Mouse (Mus musculus) MEL (cell line): Measurements from ENCODE around the gene Slc35e4. TPM values are rescaled to one million over a fixed set of nuclear protein-coding genes. Genes with fewer than 3 reads are reported as not detected.

Experiments
- DNase-seq: peaks from one replicate; pipeline ENCODE4 v3.0.0; 2011; ENCODE audit warnings: low read depth, low spot score
- H3K27ac ChIP-seq: 2 replicates; pipeline ENCODE4 v1.5.1; 2012; ENCODE audit warnings: low read depth, mild to moderate bottlenecking, control low read depth, low read length, moderate library complexity; ENCODE audit not compliant: control insufficient read depth
- H3K27me3 ChIP-seq, 2 experiments: fragments of 150-350 bp in 1 of 2; sonication (generic) in 1 of 2; 2 replicates each; pipeline ENCODE4 v1.6.1; 2012; ENCODE audit warnings: low read length in 2 of 2, mild to moderate bottlenecking in 2 of 2, improper control_type of control experiment in 1 of 2, moderate library complexity in 1 of 2; ENCODE audit not compliant: insufficient read depth in 2 of 2, control insufficient read depth in 1 of 2
- H3K36me3 ChIP-seq, 2 experiments: 2 replicates each; pipeline ENCODE4 v1.6.1; 2012 to 2014; ENCODE audit warnings: low read length in 2 of 2, improper control_type of control experiment in 1 of 2, inconsistent platforms in 1 of 2, mild to moderate bottlenecking in 1 of 2; ENCODE audit not compliant: insufficient read depth in 2 of 2, control insufficient read depth in 1 of 2
- H3K4me1 ChIP-seq, 2 experiments: fragments of 150-350 bp in 1 of 2; sonication (generic) in 1 of 2; 2 replicates each; pipeline ENCODE4 v1.6.1; 2012; ENCODE audit warnings: low read length in 2 of 2, improper control_type of control experiment in 1 of 2, mild to moderate bottlenecking in 1 of 2; ENCODE audit not compliant: insufficient read depth in 2 of 2, control insufficient read depth in 1 of 2
- H3K4me3 ChIP-seq, 2 experiments: fragments of 150-350 bp in 1 of 2; sonication (generic) in 1 of 2; 2 replicates each; pipeline ENCODE4 v1.5.1; 2012; ENCODE audit warnings: low read depth in 2 of 2, low read length in 2 of 2, mild to moderate bottlenecking in 2 of 2, moderate library complexity in 2 of 2, control low read depth in 1 of 2, improper control_type of control experiment in 1 of 2; ENCODE audit not compliant: control insufficient read depth in 1 of 2, insufficient read depth in 1 of 2
- H3K79me2 ChIP-seq: 2 replicates; pipeline ENCODE4 v1.6.1; 2012; ENCODE audit warnings: mild to moderate bottlenecking, low read length, moderate library complexity; ENCODE audit not compliant: control insufficient read depth, poor library complexity, insufficient read depth
- H3K9ac ChIP-seq: 2 replicates; pipeline ENCODE4 v1.6.1; 2012; ENCODE audit warnings: low read depth, mild to moderate bottlenecking, control low read depth, low read length, moderate library complexity; ENCODE audit not compliant: control insufficient read depth, poor library complexity, severe bottlenecking
- H3K9me3 ChIP-seq: fragments of 150-350 bp; sonication (generic); replicated peaks from 2 replicates; pipeline ENCODE4 v1.6.1; 2012; ENCODE audit warnings: mild to moderate bottlenecking, low read length, improper control_type of control experiment, moderate library complexity; ENCODE audit not compliant: insufficient read depth
- CHD1 ChIP-seq: IDR thresholded peaks from 2 replicates; pipeline ENCODE4 v1.6.1; 2012; ENCODE audit warnings: low read depth, mild to moderate bottlenecking, inconsistent platforms, low read length, improper control_type of control experiment
- CHD2 ChIP-seq: IDR thresholded peaks from 2 replicates; pipeline ENCODE4 v1.6.1; 2011; ENCODE audit warnings: low read length, improper control_type of control experiment
- EP300 ChIP-seq, 2 experiments: IDR thresholded peaks; 2 replicates each; pipeline ENCODE4 v1.6.1; 2011; ENCODE audit warnings: improper control_type of control experiment in 2 of 2, low read length in 2 of 2, low read depth in 1 of 2, mild to moderate bottlenecking in 1 of 2
- ETS1 ChIP-seq: IDR thresholded peaks from 2 replicates; pipeline ENCODE4 v1.6.1; 2012; ENCODE audit warnings: low read depth, mild to moderate bottlenecking, inconsistent platforms, low read length, improper control_type of control experiment, moderate library complexity
- GABPA ChIP-seq: IDR thresholded peaks from 2 replicates; pipeline ENCODE4 v1.6.1; 2012; ENCODE audit warnings: low read depth, mild to moderate bottlenecking, inconsistent platforms, low read length, improper control_type of control experiment, moderate library complexity
- GATA1 ChIP-seq: IDR thresholded peaks from 2 replicates; pipeline ENCODE4 v1.6.1; 2011; ENCODE audit warnings: low read depth, low read length, improper control_type of control experiment
- KAT2A ChIP-seq: conservative IDR thresholded peaks from 2 replicates; pipeline ENCODE4 v1.6.1; 2012; ENCODE audit warnings: low read depth, low read length, improper control_type of control experiment, inconsistent platforms
- MAX ChIP-seq: IDR thresholded peaks from 2 replicates; pipeline ENCODE4 v1.6.1; 2011; ENCODE audit warnings: low read length, improper control_type of control experiment
- MAZ ChIP-seq: IDR thresholded peaks from 2 replicates; pipeline ENCODE4 v1.6.1; 2012; ENCODE audit warnings: low read depth, mild to moderate bottlenecking, inconsistent platforms, low read length, improper control_type of control experiment
- MEF2A ChIP-seq: IDR thresholded peaks from 2 replicates; pipeline ENCODE4 v1.6.1; 2014; ENCODE audit warnings: low read depth, mild to moderate bottlenecking, inconsistent platforms, low read length, improper control_type of control experiment; ENCODE audit not compliant: poor library complexity, insufficient replicate concordance, severe bottlenecking; ENCODE audit errors: extremely low read depth
- MXI1 ChIP-seq: IDR thresholded peaks from 2 replicates; pipeline ENCODE4 v1.6.1; 2011; ENCODE audit warnings: mild to moderate bottlenecking, low read depth, low read length, improper control_type of control experiment
- MYB ChIP-seq: IDR thresholded peaks from 2 replicates; pipeline ENCODE4 v1.6.1; 2011; ENCODE audit warnings: mild to moderate bottlenecking, low read depth, low read length, improper control_type of control experiment
- RAD21 ChIP-seq: IDR thresholded peaks from 2 replicates; pipeline ENCODE4 v1.6.1; 2011; ENCODE audit warnings: mild to moderate bottlenecking, low read depth, low read length, improper control_type of control experiment
- RCOR1 ChIP-seq: IDR thresholded peaks from 2 replicates; pipeline ENCODE4 v1.6.1; 2012; ENCODE audit warnings: low read depth, mild to moderate bottlenecking, inconsistent platforms, low read length, improper control_type of control experiment
- SMC3 ChIP-seq: IDR thresholded peaks from 2 replicates; pipeline ENCODE4 v1.6.1; 2011; ENCODE audit warnings: low read depth, low read length, improper control_type of control experiment
- TAL1 ChIP-seq: IDR thresholded peaks from 2 replicates; pipeline ENCODE4 v1.6.1; 2012; ENCODE audit warnings: mild to moderate bottlenecking, inconsistent platforms, low read length, moderate library complexity, mixed read lengths
- TBP ChIP-seq: IDR thresholded peaks from 2 replicates; pipeline ENCODE4 v1.8.0; 2011; ENCODE audit warnings: low read depth, low read length, improper control_type of control experiment
- TCF12 ChIP-seq: IDR thresholded peaks from 2 replicates; pipeline ENCODE4 v1.6.1; 2014; ENCODE audit warnings: low read depth, mild to moderate bottlenecking, inconsistent platforms, low read length, improper control_type of control experiment, moderate library complexity
- USF2 ChIP-seq, 2 experiments: IDR thresholded peaks; 2 replicates each; pipeline ENCODE4 v1.6.1; 2011 to 2012; ENCODE audit warnings: improper control_type of control experiment in 2 of 2, low read length in 2 of 2, borderline replicate concordance in 1 of 2, inconsistent platforms in 1 of 2, low read depth in 1 of 2, mild to moderate bottlenecking in 1 of 2; ENCODE audit not compliant: insufficient read depth in 1 of 2
- ZC3H11A ChIP-seq: IDR thresholded peaks from 2 replicates; pipeline ENCODE4 v1.6.1; 2012; ENCODE audit warnings: low read depth, mild to moderate bottlenecking, inconsistent platforms, low read length, improper control_type of control experiment
- polyA plus RNA-seq, 2 experiments: library from polyadenylated mRNA; stranded (reverse) in 1 of 2; unstranded in 1 of 2; fragments of >175 nt in 1 of 2; fragments of >200 nt in 1 of 2; gene quantifications; 2 replicates each; pipeline versions ENCODE4 v1.2.1 to v1.2.4; 2012; ENCODE audit warnings: low replicate concordance in 2 of 2, low read depth in 1 of 2; ENCODE audit not compliant: insufficient read length in 2 of 2, insufficient read depth in 1 of 2, missing spikeins in 1 of 2
- total RNA-seq: library from RNA; depleted of rRNA; stranded (reverse); fragments of 300-350 nt; gene quantifications from 2 replicates; pipeline ENCODE4 v1.2.3, GENCODE M21; 2012

Slc35e4 gene
- total and polyA plus RNA-seq, 3 experiments, result 12.1 to 14.0 TPM; not detected in 1

DNA sequence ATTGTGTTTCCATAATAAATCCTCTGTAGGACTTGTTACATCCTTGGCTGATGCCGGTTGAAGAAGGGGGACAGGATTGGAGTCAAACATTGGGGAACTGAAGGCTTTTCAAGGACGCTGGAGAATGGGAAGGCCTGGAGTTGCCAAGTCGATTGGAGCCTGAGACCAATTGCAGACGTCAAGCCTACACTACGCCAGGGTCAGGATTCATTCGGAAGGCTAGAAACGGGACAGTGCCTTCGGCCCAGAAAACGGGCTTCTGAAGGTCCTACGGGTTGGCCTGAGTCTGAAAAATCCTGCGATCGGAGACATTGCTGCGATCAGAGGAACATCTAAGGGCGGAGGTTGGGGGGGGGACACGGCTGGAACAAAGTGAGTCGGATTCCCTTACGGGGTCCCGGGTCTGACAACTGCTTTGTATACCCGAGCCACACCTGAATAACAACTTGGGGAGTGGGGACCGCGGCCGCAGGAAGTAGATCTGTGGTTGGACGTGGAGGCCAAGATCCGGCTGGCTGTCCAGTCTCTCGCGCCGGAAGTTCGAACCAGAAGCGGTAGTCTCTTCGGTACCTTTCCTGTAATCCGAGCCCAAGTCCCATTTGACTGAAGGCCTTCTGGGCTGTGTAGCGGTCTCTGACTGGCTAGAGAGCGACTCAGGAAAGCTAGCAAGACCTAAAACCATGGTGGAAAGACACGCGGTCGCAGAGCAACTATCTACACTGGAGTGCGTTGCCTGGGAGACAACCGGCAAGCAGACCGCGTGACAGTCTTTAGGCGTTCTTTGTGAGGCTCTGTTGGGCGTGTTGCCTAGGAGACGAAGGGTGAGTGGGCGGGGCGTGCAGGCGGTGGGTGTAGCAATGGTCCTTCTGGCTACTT is 19.8 kb downstream of the Slc35e4 start, which contains the start of the genes 4921536K21Rik and Dusp18 (continued):
- peak; percentile 99 for TF ChIP-seq MXI1

DNA sequence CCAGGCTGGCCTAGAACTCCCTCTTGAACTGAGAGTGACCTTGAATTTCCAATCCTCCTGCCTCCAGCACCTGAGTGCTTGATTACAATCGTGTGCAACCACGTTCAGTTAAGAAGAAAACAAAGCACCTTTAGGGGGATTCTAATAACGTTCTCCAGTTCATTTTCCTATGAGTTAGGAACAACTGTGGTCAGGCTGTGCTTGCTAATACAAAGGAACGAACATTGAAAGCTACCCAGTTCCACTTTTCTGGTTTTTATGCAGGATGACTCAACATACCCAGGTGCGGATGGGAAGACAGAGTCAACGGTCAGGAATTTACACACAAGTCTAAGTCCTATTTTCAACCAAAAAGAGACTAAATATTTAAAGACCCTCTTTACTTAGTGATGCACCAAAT is 20.5 kb downstream of the Slc35e4 start:
- Histone ChIP-seq H3K4me3 (no peak overlapping the region), H3K9ac (no peak overlapping the region), H3K36me3 (no peaks in the 10 kb centered on the region), H3K27ac (no peak overlapping the region), H3K9me3 (no peaks in the 10 kb centered on the region), H3K27me3 (peaks cover 0 to 3% of the 10 kb centered on the region in 2 experiments; a peak in 1 of 4 replicates), H3K4me1 (peaks cover 0 to 4% of the 10 kb centered on the region in 2 experiments; a peak in 2 of 4 replicates), H3K79me2 (no peaks in the 10 kb centered on the region)
- TF ChIP-seq MYB (no peak), SMC3 (no peak), MAZ (no peak), MEF2A (no peak), CHD2 (no peak), CHD1 (no peak), ZC3H11A (no peak), MAX (no peak), GABPA (no peak)
- no peak for DNase-seq

DNA sequence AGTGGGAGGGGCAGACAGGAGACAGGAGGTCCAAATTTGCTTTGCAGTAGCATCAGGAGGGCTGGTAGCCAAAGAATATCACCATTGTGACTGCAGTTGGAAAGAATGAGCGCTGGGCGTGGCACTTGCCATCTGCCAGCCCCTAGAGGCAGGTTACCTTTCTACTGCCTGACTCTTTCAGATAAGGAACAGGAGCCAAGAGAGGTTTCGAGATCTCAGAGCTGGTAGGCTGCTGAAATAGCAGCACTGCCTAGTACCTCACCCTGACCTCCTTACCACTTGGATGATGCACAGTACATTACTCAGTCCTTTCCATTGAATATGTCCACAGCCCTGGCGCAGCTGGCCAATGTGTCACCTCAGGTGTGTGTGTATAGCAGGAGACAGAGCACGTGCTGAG is 27.1 kb downstream of the Slc35e4 start:
- Histone ChIP-seq H3K27me3 (peaks cover 1 to 7% of the 10 kb centered on the region in 2 experiments; a peak in 2 of 4 replicates), H3K9ac (no peak overlapping the region), H3K9me3 (no peaks in the 10 kb centered on the region), H3K4me1 (peaks cover 3 to 17% of the 10 kb centered on the region in 2 experiments; a peak in 3 of 4 replicates), H3K79me2 (no peaks in the 10 kb centered on the region), H3K36me3 (peaks cover 0 to 16% of the 10 kb centered on the region in 2 experiments; a peak in 2 of 4 replicates), H3K27ac (no peak overlapping the region), H3K4me3 (no peak overlapping the region)
- TF ChIP-seq RAD21 (no peak), GATA1 (peak; percentile 71), USF2 (IDR thresholded peaks at IDR 0.05; ENCODE audit: borderline replicate concordance in 1 of 2, insufficient read depth in 1 of 2, low read depth in 1 of 2, low read length in 2 of 2) (no peak), RCOR1 (0 out of 2 replicates have a peak, but pooled peaks have one; percentile 16), TAL1 (peak; percentile 86), TCF12 (peak; percentile 75), SMC3 (no peak), TBP (no peak), EP300 (IDR thresholded peaks at IDR 0.05; ENCODE audit: low read depth in 1 of 2, low read length in 2 of 2) (peak in 1 of 2 experiments; percentile 60; a peak in 2 of 4 replicates), ETS1 (0 out of 2 replicates have a peak, but pooled peaks have one; percentile 9), MXI1 (no peak), KAT2A (no peak)
- DNase-seq, result peak; percentile 88
